Mouse (Mus musculus) retina, postnatal 1 day (tissue): Measurements from ENCODE around the gene Csf3r.

Experiments used
- DNase-seq: peaks from one replicate; pipeline ENCODE4 v3.0.0-alpha.2; 2012

The Csf3r gene

DNA sequence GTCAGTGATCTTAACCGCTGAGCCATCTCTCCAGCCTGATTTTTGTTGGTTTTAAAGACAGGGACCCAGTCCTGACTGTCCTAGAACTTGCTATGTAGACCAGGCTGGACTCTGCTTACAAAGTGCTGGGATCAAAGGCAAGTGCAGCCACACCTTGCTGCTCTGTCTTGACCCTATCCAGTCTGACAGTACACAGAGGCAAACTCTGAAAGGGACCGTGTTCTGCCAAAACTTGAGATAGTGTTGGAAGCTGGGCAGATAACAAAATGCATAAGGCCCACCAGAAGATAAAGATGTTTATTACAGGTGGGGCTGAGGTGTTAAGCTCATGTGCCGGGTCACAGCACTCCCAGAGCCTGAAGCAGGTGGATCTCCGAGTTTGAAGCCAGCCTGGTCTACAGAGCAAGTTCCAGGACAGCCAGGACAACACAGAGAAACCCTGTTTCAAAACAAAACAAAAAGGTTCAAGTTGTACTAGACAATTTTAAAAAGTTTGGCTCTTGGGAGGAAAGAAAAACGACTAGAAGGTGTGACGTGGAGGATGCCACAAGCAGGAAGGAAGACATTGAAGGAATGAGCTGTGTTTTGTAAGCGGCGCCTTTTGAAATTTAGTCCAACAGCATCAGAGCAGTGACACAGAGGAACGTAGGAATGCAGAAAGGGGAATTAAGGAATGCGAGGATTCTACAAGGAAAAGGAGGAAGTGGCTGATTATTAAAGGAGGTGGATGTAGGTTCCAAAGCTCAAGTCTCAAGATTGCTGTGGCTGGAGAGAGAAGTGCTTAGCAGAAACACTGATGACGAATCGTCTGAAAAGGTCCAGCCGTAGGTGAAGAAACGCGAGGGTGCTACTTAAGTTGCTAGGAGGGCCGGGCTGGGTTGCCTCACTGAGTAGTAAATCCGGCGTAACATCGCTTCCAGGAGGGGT is 33.1 kb downstream of the Csf3r start:
- no peak for DNase-seq

DNA sequence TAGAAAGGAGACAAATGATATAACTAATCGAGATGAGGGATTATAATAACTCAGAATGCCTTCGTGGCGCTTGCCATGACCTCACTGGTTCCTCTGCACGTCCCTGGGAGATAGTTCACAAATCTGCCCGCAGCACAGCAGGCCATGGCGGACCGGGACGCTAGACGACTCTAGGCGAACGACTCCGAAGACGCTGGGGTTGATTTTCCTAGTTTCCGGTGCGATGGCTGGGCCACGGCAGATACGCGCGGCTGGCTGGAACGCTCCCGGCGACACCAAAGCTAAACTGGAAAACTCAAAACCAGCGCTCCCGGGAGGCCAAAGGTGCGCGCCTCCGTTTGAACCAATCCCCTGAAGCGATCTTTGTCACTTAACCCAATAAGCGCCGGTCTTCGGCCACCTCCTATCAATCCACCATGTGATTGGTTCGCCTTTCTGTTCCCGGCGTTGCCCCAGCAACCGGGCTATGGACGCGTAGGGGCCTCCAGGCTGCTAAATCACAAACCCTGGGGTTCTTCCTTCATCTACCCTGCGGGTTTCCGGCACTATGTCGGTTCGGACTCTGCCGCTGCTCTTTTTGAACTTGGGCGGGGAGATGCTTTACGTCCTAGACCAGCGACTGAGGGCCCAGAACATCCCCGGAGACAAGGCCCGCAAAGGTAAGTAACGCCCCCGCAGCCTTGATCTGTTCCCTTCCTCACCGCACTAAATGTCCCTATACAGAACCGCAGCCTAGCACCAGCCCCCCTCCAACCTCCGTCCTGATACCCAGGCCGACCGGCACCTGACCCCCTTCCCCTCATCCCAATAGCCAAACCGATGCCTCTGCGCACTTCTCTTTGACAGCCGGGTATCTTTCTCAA is 34.0 kb downstream of the Csf3r start, which contains the start of gene Oscp1:
TSS of gene Oscp1 (plus strand) at position 432 of the 863 bp plus-strand sequence.
- peak; percentile 97 for DNase-seq

DNA sequence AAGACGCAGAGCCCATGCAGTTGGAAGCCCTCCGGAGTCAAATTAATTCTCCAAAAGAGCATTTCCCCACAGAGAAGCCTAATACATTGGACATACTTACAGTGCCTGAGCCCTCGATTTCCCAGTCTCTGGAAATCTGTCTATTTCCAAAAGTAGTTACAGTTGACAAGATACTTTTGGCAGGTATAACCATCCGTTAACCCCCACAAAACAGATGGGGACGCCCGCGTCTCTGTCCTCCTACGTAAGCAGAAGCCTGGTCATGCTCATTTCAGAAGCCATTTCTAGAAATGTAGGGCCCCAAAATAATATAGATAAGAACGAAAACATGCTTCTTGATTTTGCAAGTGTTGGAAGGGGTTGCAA is 34.6 kb downstream of the Csf3r start:
- no peak for DNase-seq

DNA sequence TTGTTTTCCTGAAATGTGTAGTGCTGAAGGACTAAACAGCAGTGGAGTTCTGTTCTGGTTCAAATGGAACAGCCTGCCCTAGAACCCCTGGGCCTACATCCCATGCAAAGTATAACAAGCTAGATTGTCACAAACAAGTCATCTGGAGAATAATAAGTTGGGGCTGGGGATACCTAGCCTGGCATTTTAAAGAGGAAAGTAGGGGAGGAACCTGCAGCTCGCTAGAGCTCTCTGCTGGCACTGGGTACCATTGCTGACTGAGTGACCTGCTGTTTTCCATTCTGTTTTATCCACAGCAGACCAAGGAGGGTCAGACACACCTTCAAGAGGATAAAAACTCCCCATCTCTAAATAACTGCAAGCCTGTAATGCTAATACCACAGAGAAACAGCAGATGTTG is 38.5 kb downstream of the Csf3r start:
- no peak for DNase-seq

DNA sequence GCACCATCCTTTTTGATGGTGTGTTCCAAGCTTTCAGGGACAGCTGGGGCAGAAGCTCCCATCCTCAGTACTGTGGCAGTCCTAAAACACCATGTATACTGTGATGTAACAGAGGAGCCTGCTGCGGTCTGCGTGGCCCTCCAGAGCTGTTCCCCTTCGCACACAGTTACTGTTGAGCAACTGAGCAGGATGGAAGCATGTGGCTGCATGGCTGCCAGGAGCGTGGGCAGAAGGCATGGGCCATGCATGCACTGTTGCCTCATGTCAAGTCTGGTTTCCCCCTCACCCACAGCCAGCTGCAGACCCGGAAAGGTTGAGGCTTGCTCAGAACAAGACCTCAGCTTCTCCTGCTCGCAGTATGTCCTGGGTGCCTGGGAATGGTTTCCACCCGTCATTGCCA is 40.9 kb downstream of the Csf3r start:
- DNase-seq = no peak

DNA sequence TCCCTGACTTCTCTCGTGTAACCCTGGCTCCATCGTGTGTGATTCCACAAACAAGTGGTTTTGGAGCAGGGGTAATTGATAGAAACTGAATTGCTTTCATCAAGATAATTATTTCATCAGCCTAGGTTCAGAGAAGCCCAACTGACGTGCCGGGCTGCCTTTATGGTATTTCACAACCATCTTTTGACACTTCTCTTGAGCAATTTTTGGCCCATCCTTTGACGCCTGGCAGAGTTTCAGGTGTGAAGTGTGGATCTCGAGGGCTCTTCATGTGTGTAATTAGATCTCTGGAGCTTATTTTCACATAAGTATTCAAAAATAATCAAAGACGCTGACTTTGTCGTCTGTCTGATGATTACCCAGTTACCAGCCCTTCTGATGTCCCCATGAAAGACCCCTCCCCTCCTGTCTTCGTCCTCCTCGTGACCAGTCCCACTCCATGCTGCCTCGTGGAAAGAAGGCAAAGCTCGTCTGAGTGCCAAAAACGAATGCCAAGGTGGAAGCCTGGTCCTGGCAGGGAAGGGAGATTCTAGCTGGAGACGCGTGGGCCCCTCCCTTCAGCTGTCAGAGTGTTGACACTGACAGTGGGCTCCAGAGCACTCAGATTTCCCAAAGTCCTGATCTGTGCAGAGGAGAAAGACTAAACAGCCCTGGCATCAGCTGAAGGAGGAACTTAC is 43.2 kb downstream of the Csf3r start:
- no peak for DNase-seq

DNA sequence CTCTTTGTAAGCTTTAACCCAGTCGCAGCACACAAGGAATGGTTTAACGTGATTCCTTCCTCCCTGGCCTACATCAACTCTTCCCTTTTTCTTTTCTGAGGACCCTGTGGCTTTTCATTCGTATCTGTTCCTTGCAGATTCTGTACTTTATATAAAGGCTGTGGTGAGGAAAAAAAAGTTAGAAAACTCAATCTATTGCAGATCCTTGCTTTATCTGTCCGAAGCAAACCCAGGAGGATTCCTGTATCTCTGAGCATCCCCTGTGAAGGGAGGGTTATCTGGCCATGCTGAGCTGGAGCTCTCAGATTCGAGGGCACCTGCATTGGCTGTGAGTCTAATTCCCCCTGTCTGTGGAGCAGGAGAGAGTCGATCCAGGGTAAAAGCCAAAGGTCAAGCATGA is 44.5 kb downstream of the Csf3r start:
- DNase-seq = no peak

DNA sequence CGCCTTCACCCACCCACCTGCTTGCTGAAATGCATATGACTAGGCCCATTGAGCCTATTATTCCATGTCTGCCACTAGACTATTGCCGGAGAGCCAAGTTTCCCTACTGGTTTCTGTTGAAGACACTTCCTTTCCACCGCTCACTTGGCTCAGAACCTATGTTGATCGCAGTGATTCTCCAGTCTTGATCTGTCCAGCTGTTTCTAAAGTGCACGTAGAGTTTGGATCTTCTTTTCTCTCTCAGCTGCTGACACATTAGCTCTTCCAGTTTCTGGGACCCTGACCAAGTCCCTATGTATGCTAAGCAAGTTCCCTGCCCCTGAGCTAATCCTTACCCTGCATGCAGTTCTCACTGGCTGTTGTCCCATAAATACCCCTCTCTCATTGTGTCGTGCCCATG is 53.5 kb downstream of the Csf3r start:
- DNase-seq = no peak

DNA sequence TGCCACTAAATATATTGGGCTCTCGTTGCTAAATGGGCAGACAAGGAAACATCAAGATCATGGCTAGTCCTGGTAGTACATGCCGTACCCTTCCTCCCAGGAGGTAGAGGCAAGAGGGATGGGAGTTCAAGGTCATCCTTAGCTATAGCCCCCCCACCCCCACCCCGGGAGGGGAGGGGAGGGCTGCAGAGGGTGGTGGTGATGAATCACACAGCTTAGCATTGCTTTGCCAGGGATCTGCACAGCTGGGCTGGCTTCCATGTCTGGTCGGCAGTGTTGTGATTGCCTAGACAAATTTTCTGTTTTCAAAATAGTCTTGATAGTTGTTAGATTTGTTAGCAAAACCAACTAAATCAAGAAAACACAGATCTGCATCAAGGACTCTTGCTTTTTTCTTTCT is 54.9 kb downstream of the Csf3r start:
- DNase-seq = no peak

DNA sequence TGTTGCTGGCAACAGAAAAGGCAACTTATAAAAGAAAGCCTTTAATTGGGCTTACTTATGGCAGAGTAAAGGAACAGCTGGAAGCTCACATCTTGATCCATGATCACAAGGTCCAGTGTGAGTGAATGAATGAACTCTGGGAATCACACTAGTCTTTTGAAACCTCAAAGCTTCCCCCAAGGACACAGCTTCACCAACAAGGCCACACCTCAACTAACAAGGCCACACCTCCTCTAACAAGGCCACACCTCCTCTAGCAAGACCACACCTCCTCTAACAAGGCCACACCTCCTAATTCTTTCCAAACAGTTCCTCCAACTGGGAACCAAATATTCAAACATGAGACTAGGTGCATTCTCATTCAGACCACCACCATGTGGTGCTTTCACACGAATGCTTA is 57.3 kb downstream of the Csf3r start:
- no peak for DNase-seq

DNA sequence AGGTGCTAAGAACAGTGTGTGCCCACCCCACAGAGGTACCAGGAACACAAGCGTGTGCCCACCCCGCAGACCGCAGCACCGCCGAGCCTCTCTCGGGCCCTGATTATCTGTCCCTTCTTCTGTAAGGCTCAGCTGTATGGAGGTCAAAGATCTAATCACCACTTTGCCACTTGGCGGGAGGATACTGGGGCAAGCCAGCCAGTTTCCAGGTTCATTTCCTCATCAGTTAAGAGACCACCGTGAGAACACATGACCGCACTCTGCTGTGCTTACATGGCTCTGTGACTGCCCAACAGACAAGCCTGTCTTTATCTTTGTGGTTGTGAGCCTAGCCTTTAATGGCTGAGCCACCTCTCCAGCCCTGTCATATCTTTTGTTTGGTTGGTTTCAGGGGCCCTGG is 58.7 kb downstream of the Csf3r start:
- DNase-seq = no peak

DNA sequence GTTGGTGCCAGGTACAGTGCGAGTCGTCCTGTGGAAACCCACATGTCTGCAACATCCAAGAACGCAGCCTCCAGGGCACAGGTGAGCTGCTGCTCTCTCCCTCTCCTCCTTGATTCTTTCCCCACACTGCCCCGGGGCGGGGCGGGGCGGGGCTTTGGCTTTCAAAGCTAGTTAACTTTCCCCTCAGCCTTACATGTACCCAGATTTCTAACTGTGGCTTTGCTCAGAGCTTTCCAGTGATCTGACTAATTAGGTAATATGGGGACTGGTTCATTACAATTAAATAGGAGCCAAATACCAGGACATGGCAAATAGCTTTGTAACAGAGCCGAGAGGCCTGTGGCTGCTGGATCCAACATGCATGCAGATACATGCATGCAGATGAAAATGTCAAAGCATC is 60.0 kb downstream of the Csf3r start:
- DNase-seq = no peak

DNA sequence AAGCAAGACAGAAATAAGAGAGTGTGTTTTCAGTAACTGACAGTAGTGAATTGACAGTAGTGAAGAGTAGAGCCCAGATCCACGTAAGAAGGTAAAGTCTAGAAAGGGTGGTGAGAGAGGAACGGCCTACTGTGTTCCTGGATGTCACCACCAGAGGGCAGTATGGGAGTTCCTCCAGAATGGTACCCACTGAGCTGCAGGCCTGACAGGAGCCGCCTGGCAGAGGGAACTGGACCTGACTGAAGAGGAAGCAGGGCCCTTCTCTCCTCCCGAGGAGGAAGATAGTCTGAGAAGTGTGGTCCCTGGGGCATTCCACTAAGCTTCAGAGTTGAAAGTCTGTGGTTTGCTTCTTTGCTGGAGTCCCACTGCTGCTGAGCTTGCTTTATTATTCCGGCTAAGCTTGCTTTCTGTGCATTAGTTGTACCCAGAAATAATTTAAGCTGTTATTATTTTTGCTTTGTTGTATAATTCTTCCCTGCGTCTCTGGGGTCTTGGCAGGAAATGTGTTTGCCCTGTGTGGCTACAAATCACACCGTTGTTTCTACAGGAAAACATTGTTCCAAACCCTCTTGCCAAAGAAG is 61.7 kb downstream of the Csf3r start:
- DNase-seq = peak; percentile 88

DNA sequence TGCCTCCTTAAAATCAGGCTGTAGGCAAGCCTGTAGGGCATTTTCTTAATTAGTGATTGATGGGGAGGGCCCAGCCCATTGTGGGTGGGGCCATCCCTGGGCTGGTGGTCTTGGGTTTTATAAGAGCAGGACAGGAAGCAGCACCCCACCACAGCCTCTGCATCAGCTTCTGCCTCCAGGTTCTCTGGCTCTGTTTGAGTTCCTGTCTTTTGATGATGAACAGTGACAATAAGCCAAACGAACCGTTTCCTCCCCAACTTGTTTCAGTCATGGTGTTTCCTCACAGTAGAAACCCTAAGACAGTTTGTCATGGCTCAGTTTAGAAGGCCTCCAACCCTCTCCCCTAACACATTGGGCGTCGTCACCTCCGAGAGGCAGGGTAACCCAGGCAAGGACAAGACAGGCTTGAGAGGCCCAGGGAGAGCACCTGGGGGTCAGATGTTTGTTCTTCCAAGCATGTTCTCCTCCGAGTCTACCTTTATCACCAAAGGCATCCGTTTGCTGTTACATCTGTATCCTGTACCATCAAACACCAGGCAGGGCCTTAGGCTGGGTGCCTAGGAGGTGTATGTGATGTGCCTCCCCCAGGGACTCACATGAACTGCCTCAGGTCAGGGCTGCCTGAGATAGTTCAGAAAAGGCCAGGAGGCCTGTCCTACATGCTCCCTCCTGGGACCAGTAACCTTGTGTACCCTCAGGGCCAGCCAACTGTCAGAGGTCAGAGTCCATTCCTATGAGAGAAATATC is 65.9 kb downstream of the Csf3r start:
- no peak for DNase-seq

DNA sequence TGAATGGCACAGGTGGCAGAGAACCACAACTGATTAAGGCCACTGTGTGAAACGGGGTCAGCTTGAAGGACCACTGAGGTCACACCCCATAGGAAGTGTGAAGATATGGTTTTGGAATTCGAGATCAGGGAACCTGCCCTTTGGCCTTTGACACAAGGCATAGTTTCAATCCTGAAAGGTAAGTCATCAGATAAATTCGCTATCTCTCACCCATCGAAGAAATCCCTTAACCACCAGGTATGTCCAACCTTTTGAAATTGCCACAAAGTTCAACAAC is 66.4 kb downstream of the Csf3r start:
- DNase-seq = no peak

DNA sequence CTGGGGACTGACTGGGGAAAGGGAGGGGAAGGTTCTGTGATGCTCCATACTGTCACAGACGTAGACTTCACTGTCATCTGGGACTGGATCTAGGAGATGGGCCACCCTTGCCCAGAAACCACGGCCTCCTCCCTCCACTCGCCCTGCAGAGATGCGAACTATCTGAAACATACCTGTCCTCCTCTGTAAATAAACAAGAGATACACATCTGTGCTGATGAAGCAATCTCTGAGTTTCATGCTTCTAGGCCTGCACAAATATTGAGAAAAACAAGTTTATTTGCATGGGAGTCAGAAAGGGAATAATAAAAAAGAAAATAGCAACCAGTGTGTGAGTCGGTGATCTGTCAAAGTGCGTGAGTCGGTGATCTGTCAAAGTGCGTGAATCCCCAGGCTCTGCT is 67.5 kb downstream of the Csf3r start:
- DNase-seq = no peak
